Mouse (Mus musculus) G1E (cell line): ENCODE measurements around the gene Tex21. TPM values are rescaled to one million over a fixed set of nuclear protein-coding genes. Genes with fewer than 3 reads are reported as not detected.

Source experiments
- ATAC-seq: 2 replicates; pipeline ENCODE4 v1.8.0; 2016; ENCODE audit warnings: mild to moderate bottlenecking; ENCODE audit not compliant: insufficient number of reproducible peaks, poor library complexity, low FRiP score, severe bottlenecking; ENCODE audit errors: extremely low read depth
- DNase-seq: peaks from one replicate; pipeline ENCODE4 v3.0.0; 2012; ENCODE audit warnings: low spot score
- H3K27me3 ChIP-seq: 2 replicates; pipeline ENCODE4 v1.6.1; 2012; ENCODE audit warnings: mild to moderate bottlenecking, low read length, inconsistent platforms; ENCODE audit not compliant: insufficient read depth
- H3K36me3 ChIP-seq: replicated peaks from 2 replicates; pipeline ENCODE3; 2012; ENCODE audit warnings: mild to moderate bottlenecking, inconsistent platforms
- H3K4me1 ChIP-seq: 2 replicates; pipeline ENCODE4 v1.6.1; 2012; ENCODE audit warnings: low read depth, low read length, inconsistent platforms, mixed read lengths; ENCODE audit not compliant: insufficient read depth
- H3K4me3 ChIP-seq: 2 replicates; pipeline ENCODE4 v1.5.1; 2012; ENCODE audit warnings: low read depth, mild to moderate bottlenecking, inconsistent platforms, low read length, moderate library complexity, mixed read lengths
- H3K9me3 ChIP-seq: replicated peaks from 2 replicates; pipeline ENCODE4 v1.6.1; 2012; ENCODE audit warnings: inconsistent platforms
- CTCF ChIP-seq: IDR thresholded peaks from 2 replicates; pipeline ENCODE4 v1.5.1; 2012; ENCODE audit warnings: low read depth, low read length, inconsistent platforms, mixed read lengths
- GATA1 ChIP-seq: IDR thresholded peaks from 2 replicates; pipeline ENCODE4 v1.6.1; 2012; ENCODE audit warnings: borderline replicate concordance, low read length, inconsistent platforms, mixed read lengths
- GATA2 ChIP-seq: IDR thresholded peaks from 2 replicates; pipeline ENCODE4 v1.6.1; 2012; ENCODE audit warnings: low read depth, low read length, inconsistent platforms, borderline replicate concordance
- POLR2AphosphoS5 ChIP-seq: IDR thresholded peaks from 2 replicates; pipeline ENCODE4 v1.6.1; 2012; ENCODE audit warnings: low read depth, low read length, inconsistent platforms; ENCODE audit not compliant: insufficient replicate concordance
- TAL1 ChIP-seq: conservative IDR thresholded peaks from 2 replicates; pipeline ENCODE4 v1.6.1; 2012; ENCODE audit warnings: low read depth, low read length, inconsistent platforms, mixed read lengths
- polyA plus RNA-seq: library from polyadenylated mRNA; stranded (reverse); fragments of >175 nt; gene quantifications from 2 replicates; pipeline ENCODE4 v1.2.3, GENCODE M21; 2012
- total RNA-seq, 2 experiments: library from RNA; stranded (forward) in 1 of 2; stranded (reverse) in 1 of 2; fragments of 200-1000 nt in 1 of 2; fragments of >200 nt in 1 of 2; fragmentation: Nextera tagmentation in 1 of 2; gene quantifications; 2 replicates each; pipeline ENCODE4 v1.2.3; 2014 to 2017

Gene Tex21
- total and polyA plus RNA-seq, 3 experiments = 0.26 to 6.8 (median 0.66) TPM

- H3K36me3 ChIP-seq = no peaks in the 10 kb centered on the region
- peaks cover 27% of the 10 kb centered on the region for H3K27me3 ChIP-seq
- H3K4me1 ChIP-seq = peaks cover 11% of the 10 kb centered on the region; the same call in 1 of the 2 replicates
- no peak for ATAC-seq
- no peak for DNase-seq
- no peaks in the 10 kb centered on the region; the same call in 1 of the 2 replicates for H3K9me3 ChIP-seq
- H3K4me3 ChIP-seq = no peak overlapping the region
- TF ChIP-seq CTCF (no peak), GATA2 (no peak), GATA1 (no peak), TAL1 (no peak), POLR2AphosphoS5 (no peak)
These were observed 62.3 kb downstream of the Tex21 start for GRCm38 (mm10) chr12:76184271-76184670.

DNA sequence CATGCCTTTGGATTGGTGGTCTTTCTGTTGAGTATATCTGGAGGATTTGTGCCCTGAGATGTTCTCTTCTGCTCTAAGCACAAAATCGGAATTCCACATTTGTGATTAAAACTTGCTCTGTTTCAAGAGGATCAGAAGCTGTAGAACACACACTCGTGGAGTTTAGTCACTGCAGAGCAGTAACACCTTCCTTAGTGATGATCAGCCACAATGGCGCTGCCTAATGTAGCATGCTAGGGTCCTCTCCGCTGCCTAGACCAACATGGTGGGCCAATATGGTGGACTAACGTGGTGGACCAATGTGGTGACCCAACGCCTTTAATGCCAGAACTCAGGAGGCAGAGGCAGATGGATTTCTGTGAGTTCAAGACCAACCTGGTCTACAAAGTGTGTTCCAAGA, 63.7 kb downstream of the Tex21 start:
- H3K36me3 ChIP-seq = no peaks in the 10 kb centered on the region
- H3K4me1 ChIP-seq = peaks cover 11% of the 10 kb centered on the region; the same call in 1 of the 2 replicates
- ATAC-seq (no peak), DNase-seq (no peak)
- peaks cover 32% of the 10 kb centered on the region for H3K27me3 ChIP-seq
- no peaks in the 10 kb centered on the region for H3K9me3 ChIP-seq
- TF ChIP-seq POLR2AphosphoS5 (no peak), GATA1 (no peak), GATA2 (no peak), TAL1 (no peak), CTCF (no peak)
- H3K4me3 ChIP-seq = no peak overlapping the region

- Histone ChIP-seq H3K27me3 (peaks cover 41% of the 10 kb centered on the region), H3K9me3 (no peaks in the 10 kb centered on the region), H3K4me1 (peaks cover 16% of the 10 kb centered on the region), H3K4me3 (no peak overlapping the region), H3K36me3 (no peaks in the 10 kb centered on the region)
- TF ChIP-seq GATA2 (no peak), CTCF (no peak), GATA1 (no peak)
- no peak for ATAC-seq
- no peak for DNase-seq
These were observed 65.1 kb downstream of the Tex21 start for GRCm38 (mm10) chr12:76181471-76181870.

- Histone ChIP-seq H3K9me3 (no peaks in the 10 kb centered on the region), H3K4me3 (no peak overlapping the region), H3K4me1 (peaks cover 13% of the 10 kb centered on the region), H3K27me3 (peaks cover 42% of the 10 kb centered on the region), H3K36me3 (no peaks in the 10 kb centered on the region)
- no peak for DNase-seq
- TF ChIP-seq GATA2 = no peak
- no peak for TF ChIP-seq CTCF
- no peak for TF ChIP-seq GATA1
- no peak for TF ChIP-seq TAL1
- no peak for TF ChIP-seq POLR2AphosphoS5
- no peak for ATAC-seq
These were observed 66.1 kb downstream of the Tex21 start for GRCm38 (mm10) chr12:76180442-76180841.

DNA sequence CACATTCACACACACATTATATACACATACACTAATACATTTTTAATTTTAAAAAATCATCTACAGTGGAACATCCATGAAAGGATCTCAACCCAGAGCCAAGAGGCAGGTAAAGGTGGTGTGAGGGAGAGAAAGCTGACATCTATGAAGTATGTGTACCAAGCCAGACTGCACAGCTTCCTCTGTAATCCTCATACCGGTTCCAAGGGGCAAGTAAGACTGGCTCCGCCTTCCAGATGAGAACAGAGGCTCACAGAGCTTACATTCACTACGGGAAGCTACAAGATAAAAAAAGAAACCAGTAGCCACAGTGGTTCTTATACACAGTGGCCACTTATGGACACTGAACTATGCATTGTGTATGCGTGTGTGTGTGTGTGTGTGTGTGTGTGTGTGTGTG, 67.0 kb downstream of the Tex21 start:
- H3K27me3 ChIP-seq = peaks cover 42% of the 10 kb centered on the region
- no peaks in the 10 kb centered on the region for H3K36me3 ChIP-seq
- DNase-seq (no peak), ATAC-seq (no peak)
- H3K9me3 ChIP-seq = no peaks in the 10 kb centered on the region
- H3K4me1 ChIP-seq = peaks cover 10% of the 10 kb centered on the region
- no peak overlapping the region for H3K4me3 ChIP-seq
- TF ChIP-seq TAL1 = no peak
- TF ChIP-seq CTCF = no peak
- no peak for TF ChIP-seq GATA2
- no peak for TF ChIP-seq GATA1
- TF ChIP-seq POLR2AphosphoS5 = no peak

GRCm38 (mm10) chr12:76179051-76179450, 67.5 kb downstream of the Tex21 start:
- Histone ChIP-seq H3K4me3 (no peak overlapping the region), H3K36me3 (no peaks in the 10 kb centered on the region), H3K9me3 (no peaks in the 10 kb centered on the region), H3K27me3 (peaks cover 43% of the 10 kb centered on the region), H3K4me1 (peaks cover 10% of the 10 kb centered on the region)
- TF ChIP-seq CTCF = no peak
- no peak for TF ChIP-seq GATA1
- no peak for TF ChIP-seq TAL1
- TF ChIP-seq GATA2 = no peak
- TF ChIP-seq POLR2AphosphoS5 = no peak
- no peak for DNase-seq
- no peak for ATAC-seq
